ENCODE assay signal across 12 mouse cellular contexts in genomic region chr8:70682692-70683091, GRCm38 (mm10). TPM values are rescaled to one million over a fixed set of nuclear protein-coding genes. Genes with fewer than 3 reads are reported as not detected.
DNase-seq lines count a peak whose midpoint lies in the region; ATAC-seq and TF ChIP-seq lines count a peak whose summit lies in the region.
"Had no signal": no experiment of that assay in that cellular context is flagged by ENCODE, and none has a peak within 500 bp of the region (broad histone marks: within the 10 kb centered on the region; RNA-seq: fewer than 3 reads in every experiment).

No protein-coding gene starts in this region.

- H3K9ac ChIP-seq in heart, adult 2 months (ENCODE audit: low read depth, low read length) = peak overlapping the region; percentile 31
- peak overlapping the region; percentile 13; the same call in 1 of the 2 replicates for H3K9ac ChIP-seq in lung, embryonic 15.5 days
- H3K9ac ChIP-seq in heart, postnatal 0 days (replicated peaks; ENCODE audit: low read depth, low read length) = peak overlapping the region; percentile 51

- H3K27me3 ChIP-seq in heart, adult 2 months (ENCODE audit: control insufficient read depth, insufficient read depth, low read length) = no peaks in the 10 kb centered on the region
- H3K27me3 ChIP-seq in lung, embryonic 15.5 days = no peaks in the 10 kb centered on the region
- no peaks in the 10 kb centered on the region for H3K27me3 ChIP-seq in heart, postnatal 0 days (ENCODE audit: control insufficient read depth, insufficient read depth, low read length)

- peaks cover 21% of the 10 kb centered on the region for H3K4me1 ChIP-seq in heart, adult 2 months (ENCODE audit: control insufficient read depth, insufficient read depth, low read length)
- peaks cover 16% of the 10 kb centered on the region for H3K4me1 ChIP-seq in lung, embryonic 15.5 days
- H3K4me1 ChIP-seq in heart, postnatal 0 days (ENCODE audit: control insufficient read depth, insufficient read depth) = peaks cover 20% of the 10 kb centered on the region
- H3K4me1 ChIP-seq in olfactory bulb, adult 2 months (ENCODE audit: control insufficient read depth, insufficient read depth, low read length) = peaks cover 34% of the 10 kb centered on the region

- DNase-seq in heart, adult 2 months = no peak
- DNase-seq in heart, adult 18-20 months = no peak
- no peak for DNase-seq in lung, postnatal 36 days
- DNase-seq in heart, postnatal 0 days (ENCODE audit: low spot score) = no peak
- no peak for DNase-seq in left cerebral cortex, adult 9 months (ENCODE audit: low spot score in 2 of 2)
- DNase-seq in layer of hippocampus, adult 11-12 months (ENCODE audit: low spot score) = no peak
- DNase-seq: midbrain, embryonic 14.5 days had no signal

- no peaks in the 10 kb centered on the region for H3K36me3 ChIP-seq in heart, adult 2 months (ENCODE audit: control insufficient read depth, insufficient read depth, low read length)
- H3K36me3 ChIP-seq in lung, embryonic 15.5 days = peaks cover 13% of the 10 kb centered on the region
- H3K36me3 ChIP-seq in heart, postnatal 0 days (replicated peaks; ENCODE audit: control insufficient read depth, insufficient read depth, low read length) = peaks cover 15% of the 10 kb centered on the region; the same call in 1 of the 2 replicates

- H3K4me3 ChIP-seq in heart, adult 2 months = peak overlapping the region; percentile 15; the same call in 1 of the 2 replicates
- H3K4me3 ChIP-seq in lung, embryonic 15.5 days = no peak overlapping the region
- H3K4me3 ChIP-seq in heart, postnatal 0 days (ENCODE audit: low read depth, low read length) = no peak overlapping the region
- peak overlapping the region; percentile 16; the same call in 1 of the 2 replicates for H3K4me3 ChIP-seq in olfactory bulb, adult 2 months (ENCODE audit: insufficient read depth, low read depth, low read length)

- peak overlapping the region; percentile 85 for H3K27ac ChIP-seq in heart, adult 2 months
- 0 out of 2 replicates have a peak overlapping the region, but pooled peaks have one; percentile 10 for H3K27ac ChIP-seq in lung, embryonic 15.5 days
- H3K27ac ChIP-seq in heart, postnatal 0 days (ENCODE audit: low read depth) = peak overlapping the region; percentile 92
- H3K27ac ChIP-seq in olfactory bulb, adult 2 months (ENCODE audit: insufficient read depth, low read depth, low read length) = peak overlapping the region; percentile 77

- no peak for TF ChIP-seq EP300 in heart, adult 2 months (IDR thresholded peaks at IDR 0.05; ENCODE audit: insufficient read depth, low read depth, low read length)
- TF ChIP-seq EP300 in heart, postnatal 0 days (IDR thresholded peaks at IDR 0.05; ENCODE audit: low read depth) = no peak

- H3K9me3 ChIP-seq in lung, embryonic 15.5 days = no peaks in the 10 kb centered on the region
- H3K9me3 ChIP-seq in heart, postnatal 0 days (replicated peaks; ENCODE audit: control insufficient read depth, low read length) = no peaks in the 10 kb centered on the region

- TF ChIP-seq CTCF in heart, adult 2 months (IDR thresholded peaks at IDR 0.05) = no peak
- TF ChIP-seq CTCF in heart, postnatal 0 days (IDR thresholded peaks at IDR 0.05; ENCODE audit: low read depth) = no peak
- TF ChIP-seq CTCF in olfactory bulb, adult 2 months (IDR thresholded peaks at IDR 0.05; ENCODE audit: insufficient read depth, low read depth, low read length) = no peak

- no peak for ATAC-seq in lung, embryonic 15.5 days (ENCODE audit: borderline replicate concordance, extremely low read depth, low FRiP score, low TSS enrichment)
- no peak for ATAC-seq in heart, postnatal 0 days (ENCODE audit: insufficient read depth, low read depth)

- no peak for TF ChIP-seq POLR2A in heart, adult 2 months (IDR thresholded peaks at IDR 0.05; ENCODE audit: insufficient read depth, low read depth, low read length)
- TF ChIP-seq POLR2A in olfactory bulb, adult 2 months (IDR thresholded peaks at IDR 0.05; ENCODE audit: insufficient read depth, low read depth, low read length) = no peak

- H3K79me2 ChIP-seq in heart, adult 2 months (replicated peaks; ENCODE audit: control insufficient read depth, insufficient read depth, low read length) = no peaks in the 10 kb centered on the region

- intact Hi-C loops in heart, adult 2 months (cut with DNase I) = no loop called here

- 42% methylated on average over 3 of the region's 3 CpGs for WGBS in heart, adult 2 months
- WGBS in lung, embryonic 15.5 days = 72% methylated on average over 3 of the region's 3 CpGs
- WGBS in heart, postnatal 0 days = 53% methylated on average over 3 of the region's 3 CpGs
- WGBS in olfactory bulb, adult 2 months = 56% methylated on average over 3 of the region's 3 CpGs

- peak overlapping the region; percentile 43 for H3K4me2 ChIP-seq in lung, embryonic 15.5 days
- H3K4me2 ChIP-seq in heart, postnatal 0 days (ENCODE audit: low read depth, low read length) = peak overlapping the region; percentile 32

RNA-seq across cellular contexts. Expression of gene Lsm4, which starts 9.6 kb away (rescaled TPM):
- total RNA-seq in heart, adult 2 months (2021) = 10 to 100 TPM; 56.9 to 64.2 TPM
- 54.1 and 68.3 TPM in 2 replicates for polyA plus RNA-seq in heart, adult 2 months (2012; rRNA removed)
- total RNA-seq in heart, adult 18-20 months (2021) = 10 to 100 TPM; 66.7 to 73.1 TPM
- 268 and 320 TPM in 2 replicates for polyA plus RNA-seq in lung, embryonic 15.5 days (2015; fragmentation: Nextera tagmentation; extraction: Ambion mirVana)
- 438 and 495 TPM in 2 replicates for total RNA-seq in heart, postnatal 0 days (2014; rRNA removed; ENCODE audit: low replicate concordance)
- polyA plus RNA-seq in heart, postnatal 0 days (2015; fragmentation: Nextera tagmentation; extraction: Ambion mirVana) = 202 and 205 TPM in 2 replicates
- not detected in 2 replicates for polyA plus RNA-seq in olfactory bulb, adult 2 months (2012; ENCODE audit: insufficient read depth, insufficient read length, low replicate concordance, missing spikeins)

RNA-seq across cellular contexts. Expression of gene Jund, which starts 16.1 kb away (rescaled TPM):
- 100 to 1,000 TPM; 123 to 127 TPM for total RNA-seq in heart, adult 2 months (2021)
- 66.2 and 109 TPM in 2 replicates for polyA plus RNA-seq in heart, adult 2 months (2012; rRNA removed)
- total RNA-seq in heart, adult 18-20 months (2021) = 100 to 1,000 TPM; 129 to 138 TPM
- polyA plus RNA-seq in lung, embryonic 15.5 days (2015; fragmentation: Nextera tagmentation; extraction: Ambion mirVana) = 49.7 TPM in 2 replicates
- total RNA-seq in heart, postnatal 0 days (2014; rRNA removed; ENCODE audit: low replicate concordance) = 322 and 503 TPM in 2 replicates
- 45.9 and 49.5 TPM in 2 replicates for polyA plus RNA-seq in heart, postnatal 0 days (2015; fragmentation: Nextera tagmentation; extraction: Ambion mirVana)
- polyA plus RNA-seq in olfactory bulb, adult 2 months (2012; ENCODE audit: insufficient read depth, insufficient read length, low replicate concordance, missing spikeins) = not detected in 2 replicates

RNA-seq across cellular contexts. Expression of gene Iqcn, which starts 20.6 kb away (rescaled TPM):
- not detected for total RNA-seq in heart, adult 2 months (2021)
- polyA plus RNA-seq in heart, adult 2 months (2012; rRNA removed) = 0.06 and 0.12 TPM in 2 replicates
- total RNA-seq in heart, adult 18-20 months (2021) = under 1 TPM in 1 of 2 experiments, not detected in 1; 0.05 TPM
- polyA plus RNA-seq in lung, embryonic 15.5 days (2015; fragmentation: Nextera tagmentation; extraction: Ambion mirVana) = 0.02 TPM in 1 of 2 replicates, not detected in the other
- total RNA-seq in heart, postnatal 0 days (2014; rRNA removed; ENCODE audit: low replicate concordance) = not detected in 2 replicates
- polyA plus RNA-seq in heart, postnatal 0 days (2015; fragmentation: Nextera tagmentation; extraction: Ambion mirVana) = not detected in 2 replicates
- polyA plus RNA-seq in olfactory bulb, adult 2 months (2012; ENCODE audit: insufficient read depth, insufficient read length, low replicate concordance, missing spikeins) = not detected in 2 replicates
- total RNA-seq: adrenal gland, postnatal 36 days had no signal

RNA-seq across cellular contexts. Expression of gene Pgpep1, which starts 22.5 kb away (rescaled TPM):
- total RNA-seq in heart, adult 2 months (2021) = 10 to 100 TPM; 39.7 to 48.4 TPM
- polyA plus RNA-seq in heart, adult 2 months (2012; rRNA removed) = 35.5 and 44.8 TPM in 2 replicates
- 10 to 100 TPM; 40.5 to 41.1 TPM for total RNA-seq in heart, adult 18-20 months (2021)
- 38.5 and 47.7 TPM in 2 replicates for polyA plus RNA-seq in lung, embryonic 15.5 days (2015; fragmentation: Nextera tagmentation; extraction: Ambion mirVana)
- total RNA-seq in heart, postnatal 0 days (2014; rRNA removed; ENCODE audit: low replicate concordance) = 18.0 and 36.3 TPM in 2 replicates
- 26.9 and 29.1 TPM in 2 replicates for polyA plus RNA-seq in heart, postnatal 0 days (2015; fragmentation: Nextera tagmentation; extraction: Ambion mirVana)
- not detected in 2 replicates for polyA plus RNA-seq in olfactory bulb, adult 2 months (2012; ENCODE audit: insufficient read depth, insufficient read length, low replicate concordance, missing spikeins)

RNA-seq across cellular contexts. Expression of gene Gm3336, which starts 35.7 kb away (rescaled TPM):
- total RNA-seq in heart, adult 2 months (2021) = not detected
- not detected in 2 replicates for polyA plus RNA-seq in heart, adult 2 months (2012; rRNA removed)
- not detected for total RNA-seq in heart, adult 18-20 months (2021)
- not detected in 2 replicates for polyA plus RNA-seq in lung, embryonic 15.5 days (2015; fragmentation: Nextera tagmentation; extraction: Ambion mirVana)
- not detected in 2 replicates for total RNA-seq in heart, postnatal 0 days (2014; rRNA removed; ENCODE audit: low replicate concordance)
- not detected in 2 replicates for polyA plus RNA-seq in heart, postnatal 0 days (2015; fragmentation: Nextera tagmentation; extraction: Ambion mirVana)
- polyA plus RNA-seq in olfactory bulb, adult 2 months (2012; ENCODE audit: insufficient read depth, insufficient read length, low replicate concordance, missing spikeins) = not detected in 2 replicates
- total RNA-seq: adrenal gland, postnatal 36 days; gastrocnemius, postnatal 14 days had no signal
- polyA plus RNA-seq: cortical plate, adult 2 months; midbrain, embryonic 14.5 days had no signal

Comparison
In these comparisons a context has a peak if more than half of its experiments do, and no peak if none do; other contexts are left out.
1. H3K4me3 ChIP-seq: peak in heart, adult 2 months (single experiment) and olfactory bulb, adult 2 months (single experiment); none in lung, embryonic 15.5 days (single experiment) and heart, postnatal 0 days (single experiment).
2. H3K27ac ChIP-seq: peak in every context shown above with its lines; median percentile 92 in heart, postnatal 0 days; 85 in heart, adult 2 months; 77 in olfactory bulb, adult 2 months; 10 in lung, embryonic 15.5 days.
3. Peak in every context shown above with its lines, with median percentiles within 50 percentile points of each other: H3K9ac ChIP-seq.